Mouse (Mus musculus) G1E (cell line): ENCODE results near the gene Sqor.

Source experiments
- CTCF ChIP-seq: IDR thresholded peaks from 2 replicates; pipeline ENCODE4 v1.5.1; 2012; ENCODE audit warnings: low read depth, low read length, inconsistent platforms, mixed read lengths
- GATA1 ChIP-seq: IDR thresholded peaks from 2 replicates; pipeline ENCODE4 v1.6.1; 2012; ENCODE audit warnings: borderline replicate concordance, low read length, inconsistent platforms, mixed read lengths

GRCm38 (mm10) chr2:122786167-122786566 is 21.1 kb downstream of the Sqor start:
- TF ChIP-seq CTCF = no peak
- no peak for TF ChIP-seq GATA1
